Mouse (Mus musculus): Measurements from ENCODE around the gene Xiap. TPM values are rescaled to one million over a fixed set of nuclear protein-coding genes. Genes with fewer than 3 reads are reported as not detected.

Xiap gene
- 211 TPM for polyA plus RNA-seq (2014; fragmentation: Illumina TruSeq; extraction: RNeasy Lipid Tissue Mini Kit (QIAGEN cat#74804))

DNA sequence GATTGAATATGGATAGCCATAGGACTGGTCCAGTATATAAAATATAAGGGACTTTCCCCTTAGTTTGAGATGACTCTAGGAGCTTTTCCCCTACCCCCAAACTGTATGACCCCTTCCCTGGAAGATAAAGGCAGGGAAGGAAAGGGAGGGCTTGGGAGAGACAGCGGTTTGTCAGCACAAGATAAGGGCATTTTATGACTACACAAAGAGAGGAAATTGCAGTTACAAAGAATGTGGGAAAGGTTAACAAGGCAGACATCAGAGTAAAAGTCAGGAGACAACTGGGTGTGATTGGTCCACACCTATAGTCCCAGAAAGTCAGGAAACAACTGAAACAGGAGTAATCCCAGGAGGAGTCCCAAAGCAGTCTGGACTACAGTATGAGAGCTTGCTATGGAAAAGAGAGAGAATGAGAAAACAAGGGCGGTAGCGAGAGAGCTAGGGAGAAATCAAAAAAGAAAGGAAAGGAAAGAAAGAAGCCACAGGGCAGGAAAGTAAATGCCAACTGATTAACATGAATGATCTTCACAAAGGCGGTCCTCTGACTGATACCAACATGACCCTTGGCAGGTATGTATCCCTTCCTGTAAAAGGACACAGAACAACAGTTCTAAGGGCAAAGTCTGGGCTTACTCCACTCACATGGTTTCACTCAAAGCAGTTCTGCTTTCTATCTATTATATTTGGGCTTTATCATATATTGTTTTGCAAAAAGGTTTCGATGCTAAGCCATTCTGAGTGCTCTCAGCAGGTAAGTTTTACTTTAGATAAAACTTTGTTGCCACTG, at the start of gene Xiap:
Gene Xiap (plus strand): TSS at position 398 of the 787 bp plus-strand sequence.

GRCm38 (mm10) chrX:42148788-42149556, 89.5 kb downstream of the Xiap start, which contains the start of gene Stag2:
Gene Stag2 (plus strand): TSS chrX:42149317.

Other genes starting within 250 kb of the Xiap start
- 245 TPM for gene Thoc2, start 139.0 kb upstream of the Xiap start, polyA plus RNA-seq (2014; fragmentation: Illumina TruSeq; extraction: RNeasy Lipid Tissue Mini Kit (QIAGEN cat#74804))
- 432 TPM for gene Stag2, start 89.6 kb downstream of the Xiap start, polyA plus RNA-seq (2014; fragmentation: Illumina TruSeq; extraction: RNeasy Lipid Tissue Mini Kit (QIAGEN cat#74804))